Comparison of ENCODE assay signal across 8 mouse cellular contexts in genomic region chr9:100446059-100446686, GRCm38 (mm10). TPM values are rescaled to one million over a fixed set of nuclear protein-coding genes. Genes with fewer than 3 reads are reported as not detected.
DNase-seq lines count a peak whose midpoint lies in the region; ATAC-seq lines count a peak whose summit lies in the region.

No protein-coding gene starts in this region.

- peak overlapping the region; percentile 78 for H3K4me2 ChIP-seq in hindbrain, embryonic 12.5 days (replicated peaks)

- no peaks in the 10 kb centered on the region for H3K36me3 ChIP-seq in hindbrain, embryonic 12.5 days

- DNase-seq in ZHBTc4 (ENCODE audit: low read depth, low spot score), result peak; percentile 88
- peak; percentile 68 for DNase-seq in cerebellum, adult 9-11 months
- DNase-seq in frontal cortex, adult 2 months (ENCODE audit: extremely low spot score in 1 of 2, low spot score in 1 of 2), result peak; percentile 49 to 87
- peak; percentile 72 to 95 for DNase-seq in layer of hippocampus, postnatal 25 days (ENCODE audit: extremely low spot score in 1 of 2, low spot score in 1 of 2)
- DNase-seq in lung, postnatal 25 days (ENCODE audit: low spot score), result peak; percentile 71
- peak; percentile 51 for DNase-seq in retina, postnatal 7 days (ENCODE audit: low read depth, low spot score)
- peak; percentile 57 to 85 for DNase-seq in urinary bladder, postnatal 4 days (ENCODE audit: low spot score in 2 of 2)

- H3K27ac ChIP-seq in hindbrain, embryonic 12.5 days, result peak overlapping the region; percentile 40; the same call in 1 of the 2 replicates

- no peaks in the 10 kb centered on the region for H3K9me3 ChIP-seq in hindbrain, embryonic 12.5 days (replicated peaks)

- H3K27me3 ChIP-seq in hindbrain, embryonic 12.5 days, result peaks cover 4% of the 10 kb centered on the region

- WGBS in hindbrain, embryonic 12.5 days, result under 1% methylated on average over 32 of the region's 32 CpGs

- H3K4me1 ChIP-seq in hindbrain, embryonic 12.5 days, result no peaks in the 10 kb centered on the region

- H3K4me3 ChIP-seq in hindbrain, embryonic 12.5 days, result peak overlapping the region; percentile 51

- H3K9ac ChIP-seq in hindbrain, embryonic 12.5 days, result peak overlapping the region; percentile 63

- ATAC-seq in hindbrain, embryonic 12.5 days (ENCODE audit: low FRiP score), result peak; percentile 86

RNA-seq across cellular contexts. Expression of gene Il20rb, which starts 40.4 kb away (rescaled TPM):
- polyA plus RNA-seq in frontal cortex, adult 2 months (2012; rRNA removed), result 1.0 and 1.5 TPM in 2 replicates
- polyA plus RNA-seq in hindbrain, embryonic 12.5 days (2016; fragmentation: Nextera tagmentation; extraction: Ambion mirVana), result 0.42 and 0.87 TPM in 2 replicates
- 1 to 10 TPM; 3.8 to 4.1 TPM for total RNA-seq in layer of hippocampus, postnatal 25 days (2021)

Comparison
In these comparisons a context has a peak if more than half of its experiments do, and no peak if none do; other contexts are left out.
1. Peak in every context shown above with its lines: DNase-seq, ATAC-seq, H3K4me3 ChIP-seq and H3K27ac ChIP-seq.